Mouse (Mus musculus): ENCODE data around the gene Cdc42se2.

- TF ChIP-seq POLR2A (IDR thresholded peaks at IDR 0.05; ENCODE audit: insufficient read depth, low read depth, low read length) (no peak), CTCF (IDR thresholded peaks at IDR 0.05; ENCODE audit: insufficient read depth, low read depth, low read length) (no peak)
These were observed 48.3 kb downstream of the Cdc42se2 start for GRCm38 (mm10) chr11:54739012-54739750.
